ENCODE assay signal across 8 mouse cellular contexts in genomic region chr16:30252003-30252418, GRCm38 (mm10). TPM values are rescaled to one million over a fixed set of nuclear protein-coding genes. Genes with fewer than 3 reads are reported as not detected.
DNase-seq lines count a peak whose midpoint lies in the region; ATAC-seq lines count a peak whose summit lies in the region.

No protein-coding gene starts in this region.

- no peak overlapping the region for H3K4me3 ChIP-seq in forebrain, embryonic 14.5 days (ENCODE audit: low read depth, low read length)
- H3K4me3 ChIP-seq in neural tube, embryonic 14.5 days (ENCODE audit: low read depth, low read length), result no peak overlapping the region

- DNase-seq in ES-CJ7 (ENCODE audit: low read depth, low spot score), result peak; percentile 90
- DNase-seq in c-Kit-positive CD71-positive TER-119-positive erythroid progenitor cells, embryonic 14.5 days (ENCODE audit: low spot score), result peak; percentile 80
- peak; percentile 73 for DNase-seq in forebrain, embryonic 14.5 days (ENCODE audit: low spot score)
- DNase-seq in heart, postnatal 25 days (ENCODE audit: low spot score), result peak; percentile 66
- DNase-seq in layer of hippocampus, adult 18-20 months (ENCODE audit: low spot score in 2 of 2), result peak; percentile 56 to 82
- peak; percentile 76 to 78 for DNase-seq in lung, adult 18-20 months
- DNase-seq in testis, postnatal 10 days (ENCODE audit: low spot score), result peak; percentile 88

- 1% methylated on average over 21 of the region's 21 CpGs for WGBS in forebrain, embryonic 14.5 days
- WGBS in neural tube, embryonic 14.5 days, result 1% methylated on average over 21 of the region's 21 CpGs

- peak overlapping the region; percentile 31; the same call in 1 of the 2 replicates for H3K4me2 ChIP-seq in forebrain, embryonic 14.5 days (ENCODE audit: low read length)
- H3K4me2 ChIP-seq in neural tube, embryonic 14.5 days (ENCODE audit: low read depth, low read length), result peak overlapping the region; percentile 30; the same call in 1 of the 2 replicates

- intact Hi-C loops in heart, postnatal 25 days (cut with DNase I), result loop anchor here (1.0 to 5.0 kb wide), 3 partner anchors 62 to 280 kb away; no protein-coding TSS in a partner anchor

- H3K9ac ChIP-seq in forebrain, embryonic 14.5 days (ENCODE audit: low read length), result no peak overlapping the region
- no peak overlapping the region for H3K9ac ChIP-seq in neural tube, embryonic 14.5 days (replicated peaks; ENCODE audit: low read depth, low read length)

- no peak overlapping the region for H3K27ac ChIP-seq in forebrain, embryonic 14.5 days (ENCODE audit: low read depth, low read length)
- no peak overlapping the region for H3K27ac ChIP-seq in neural tube, embryonic 14.5 days (ENCODE audit: low read depth, low read length)

- no peaks in the 10 kb centered on the region for H3K36me3 ChIP-seq in forebrain, embryonic 14.5 days (ENCODE audit: control insufficient read depth, insufficient read depth, low read length)
- H3K36me3 ChIP-seq in neural tube, embryonic 14.5 days (ENCODE audit: control insufficient read depth, insufficient read depth, low read length), result no peaks in the 10 kb centered on the region

- H3K27me3 ChIP-seq in forebrain, embryonic 14.5 days (replicated peaks; ENCODE audit: control insufficient read depth, insufficient read depth, low read length), result no peaks in the 10 kb centered on the region
- no peaks in the 10 kb centered on the region for H3K27me3 ChIP-seq in neural tube, embryonic 14.5 days (ENCODE audit: control insufficient read depth, insufficient read depth, low read length)

- H3K4me1 ChIP-seq in forebrain, embryonic 14.5 days (ENCODE audit: control insufficient read depth, insufficient read depth, low read length), result no peaks in the 10 kb centered on the region
- H3K4me1 ChIP-seq in neural tube, embryonic 14.5 days (ENCODE audit: control insufficient read depth, insufficient read depth, low read length), result peaks cover 5% of the 10 kb centered on the region; the same call in 1 of the 2 replicates

- ATAC-seq in forebrain, embryonic 14.5 days, result peak; percentile 66
- ATAC-seq in neural tube, embryonic 14.5 days (ENCODE audit: low read depth), result peak; percentile 77

- H3K9me3 ChIP-seq in forebrain, embryonic 14.5 days (replicated peaks; ENCODE audit: control insufficient read depth, low read length), result no peaks in the 10 kb centered on the region
- no peaks in the 10 kb centered on the region for H3K9me3 ChIP-seq in neural tube, embryonic 14.5 days (ENCODE audit: control insufficient read depth, low read length)

RNA-seq across cellular contexts. Expression of gene Cpn2, which starts 15.3 kb away (rescaled TPM):
- polyA plus RNA-seq in forebrain, embryonic 14.5 days (2014; fragmentation: Nextera tagmentation; extraction: Ambion mirVana), result not detected in 2 replicates
- total RNA-seq in heart, postnatal 25 days (2021), result under 1 TPM in 1 of 2 experiments, not detected in 1; 0.11 TPM
- total RNA-seq in layer of hippocampus, adult 18-20 months (2021), result not detected
- not detected in 2 replicates for polyA plus RNA-seq in neural tube, embryonic 14.5 days (2014; fragmentation: Nextera tagmentation; extraction: Ambion mirVana)

RNA-seq across cellular contexts. Expression of gene Lrrc15, which starts 31.0 kb away (rescaled TPM):
- polyA plus RNA-seq in forebrain, embryonic 14.5 days (2014; fragmentation: Nextera tagmentation; extraction: Ambion mirVana), result 0.07 and 0.10 TPM in 2 replicates
- total RNA-seq in heart, postnatal 25 days (2021), result under 1 TPM; 0.08 TPM
- under 1 TPM in 1 of 2 experiments, not detected in 1; 0.05 TPM for total RNA-seq in layer of hippocampus, adult 18-20 months (2021)
- 0.31 and 1.1 TPM in 2 replicates for polyA plus RNA-seq in neural tube, embryonic 14.5 days (2014; fragmentation: Nextera tagmentation; extraction: Ambion mirVana)

RNA-seq across cellular contexts. Expression of gene Gp5, which starts 58.6 kb away (rescaled TPM):
- 0.28 and 0.32 TPM in 2 replicates for polyA plus RNA-seq in forebrain, embryonic 14.5 days (2014; fragmentation: Nextera tagmentation; extraction: Ambion mirVana)
- total RNA-seq in heart, postnatal 25 days (2021), result under 1 TPM; 0.21 to 0.56 TPM
- total RNA-seq in layer of hippocampus, adult 18-20 months (2021), result 1 to 10 TPM; 1.3 to 1.7 TPM
- 0.29 and 0.62 TPM in 2 replicates for polyA plus RNA-seq in neural tube, embryonic 14.5 days (2014; fragmentation: Nextera tagmentation; extraction: Ambion mirVana)
